Mouse (Mus musculus): Measurements from ENCODE around the gene 6030452D12Rik.

DNA sequence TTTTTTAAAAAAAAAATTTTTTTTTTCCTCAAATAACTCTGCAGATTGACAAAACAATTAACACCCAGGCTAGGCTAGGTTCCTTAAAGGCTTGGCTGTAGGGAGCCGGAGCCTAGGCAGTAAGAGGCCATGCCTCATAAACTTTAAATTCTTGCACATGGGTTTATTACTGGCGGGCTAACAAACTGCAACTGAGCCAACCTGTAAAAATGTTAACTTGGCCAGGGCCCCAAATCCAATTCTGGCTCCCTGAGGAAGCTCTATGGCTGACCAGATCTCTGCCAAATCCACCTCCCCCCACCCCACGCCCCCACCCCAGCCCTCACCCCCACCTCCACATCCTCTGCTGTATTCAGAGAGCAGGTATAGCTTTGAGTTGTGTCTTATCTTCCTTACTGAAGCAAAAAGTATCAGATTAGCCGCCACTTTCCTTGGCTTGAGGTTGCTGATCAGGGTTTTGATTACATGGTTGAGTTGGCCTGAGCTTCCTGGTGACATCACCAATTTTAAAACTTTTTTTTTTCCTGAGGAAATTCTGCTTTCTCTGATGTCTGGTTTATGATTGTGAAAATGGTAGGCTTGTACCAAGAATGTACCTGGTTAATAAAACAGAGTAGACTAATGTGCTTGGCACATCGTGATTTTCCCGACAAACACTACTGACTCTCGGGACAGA, 12.3 kb downstream of the 6030452D12Rik start:
- TF ChIP-seq CTCF (conservative IDR thresholded peaks at IDR 0.05; ENCODE audit: insufficient read depth, insufficient read length, low read depth, low read length) (no peak), POLR2A (IDR thresholded peaks at IDR 0.05; ENCODE audit: low read depth, low read length) (no peak)
